Mouse (Mus musculus): Measurements from ENCODE around the gene Krt90.
"Not testable (repeated sequence)": the region's sequence is repeated elsewhere in the genome, so short reads cannot be mapped to it uniquely, and the experiment has no call there.

Krt90 gene

DNA sequence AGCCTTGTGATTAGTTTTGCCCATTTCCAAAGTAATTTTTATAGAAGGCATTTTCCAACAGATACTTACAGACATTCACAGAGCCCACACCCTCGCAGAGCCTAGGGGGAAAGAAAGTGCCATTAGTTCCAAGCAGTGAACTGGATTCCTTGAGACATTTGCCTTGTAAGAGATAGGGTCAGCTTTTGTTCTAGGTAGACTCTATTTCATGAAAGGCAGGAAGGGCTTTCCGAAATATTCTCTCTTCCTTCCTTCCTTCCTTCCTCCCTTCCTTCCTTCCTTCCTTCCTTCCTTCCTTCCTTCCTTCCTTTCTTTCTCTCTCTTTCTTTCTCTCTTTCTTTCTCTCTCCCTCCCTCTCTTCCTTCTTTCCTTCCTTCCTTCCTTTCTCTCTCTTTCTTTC lies 45.6 kb downstream of the Krt90 start, which contains the start of gene Gm49425:
Gm49425 (minus strand) TSS at position 101 of the 400 bp plus-strand sequence.
- not testable (repeated sequence) for DNase-seq (ENCODE audit: low spot score)

DNA sequence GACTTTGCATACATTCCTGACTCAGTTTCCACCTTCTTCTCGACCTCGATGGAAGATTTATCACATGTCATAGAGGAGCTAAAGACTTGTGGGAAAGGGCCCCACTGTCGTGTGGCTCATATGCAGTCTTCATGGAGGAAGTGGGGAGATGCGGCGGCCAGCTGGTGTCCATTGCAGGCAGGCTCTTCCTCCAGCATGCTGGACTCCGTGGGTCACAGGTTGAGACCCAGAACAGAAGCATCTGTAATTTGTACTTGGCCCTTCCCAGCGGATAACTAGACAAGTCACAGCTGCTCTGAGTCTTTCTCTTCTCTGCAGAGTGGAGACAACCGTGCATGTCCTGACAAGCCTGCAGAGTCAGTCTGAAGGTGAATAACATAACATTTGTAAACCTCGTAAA lies 54.5 kb downstream of the Krt90 start:
- no peak for DNase-seq (ENCODE audit: low spot score)

DNA sequence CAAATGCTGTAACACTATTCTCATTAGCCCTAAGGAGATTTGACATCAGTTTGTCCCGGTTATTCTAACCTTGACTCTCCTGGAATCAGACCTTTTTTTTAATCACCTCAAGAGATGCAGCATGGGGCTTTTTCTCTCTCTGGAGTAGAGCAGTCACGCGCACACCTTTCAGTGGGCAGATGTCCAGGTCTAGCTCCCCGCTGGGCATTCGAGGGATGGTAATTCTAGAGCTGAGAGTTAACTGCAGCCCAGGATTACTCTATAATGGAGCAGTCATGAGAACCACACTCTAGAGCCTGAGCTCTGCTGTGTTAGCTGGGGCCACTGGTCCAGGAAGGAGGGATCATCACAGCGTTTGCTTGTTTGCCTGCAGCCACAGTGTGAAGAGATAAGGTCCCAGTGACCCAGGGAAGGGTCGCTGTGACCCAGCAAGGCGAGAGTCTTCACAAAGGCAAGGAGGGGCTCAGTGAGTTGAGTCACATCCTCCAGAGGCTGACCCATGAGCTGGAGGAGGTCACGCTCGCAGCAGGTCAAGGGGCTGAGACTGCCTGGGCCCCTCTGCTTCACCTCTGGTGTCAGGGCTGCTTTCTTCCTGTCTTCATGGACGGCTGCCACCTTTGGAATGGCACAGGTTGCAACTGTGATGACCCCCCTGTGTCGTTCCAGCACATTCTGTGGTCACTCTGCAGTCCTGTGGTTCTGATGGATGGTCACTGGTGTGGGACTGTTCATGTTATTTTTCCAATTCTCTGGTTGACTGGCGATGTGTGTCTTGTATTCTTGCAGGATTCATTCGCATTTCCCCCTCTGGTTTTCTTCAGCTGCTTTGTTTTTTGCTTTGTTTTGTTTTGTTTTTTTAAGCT lies 55.6 kb downstream of the Krt90 start:
- DNase-seq (ENCODE audit: low spot score): no peak

Data from left cerebral cortex, adult 11 months (tissue).